Mouse (Mus musculus): ENCODE results near the gene Gm26661. TPM values are rescaled to one million over a fixed set of nuclear protein-coding genes. Genes with fewer than 3 reads are reported as not detected.

Gm26661 gene
- total and polyA plus RNA-seq, 3 experiments: not detected

- TF ChIP-seq HCFC1 (IDR thresholded peaks at IDR 0.05; ENCODE audit: low read depth, low read length) (peak; percentile 81), POLR2A (IDR thresholded peaks at IDR 0.05; ENCODE audit: low read depth, low read length) (peak; percentile 85), ETS1 (conservative IDR thresholded peaks at IDR 0.05; ENCODE audit: low read depth, low read length) (peak; percentile 67), BHLHE40 (IDR thresholded peaks at IDR 0.05; ENCODE audit: low read depth, low read length) (peak; percentile 58), EP300 (IDR thresholded peaks at IDR 0.05; ENCODE audit: low read length) (peak; percentile 75), JUN (IDR thresholded peaks at IDR 0.05; ENCODE audit: insufficient read depth, low read depth, low read length) (0 out of 2 replicates have a peak, but pooled peaks have one; percentile 10), IRF4 (IDR thresholded peaks at IDR 0.05; ENCODE audit: low read depth, low read length) (peak; percentile 83), MEF2A (IDR thresholded peaks at IDR 0.05; ENCODE audit: borderline replicate concordance, low read depth, low read length) (peak; percentile 55; the same call in 1 of the 2 replicates), POLR2AphosphoS2 (IDR thresholded peaks at IDR 0.05; ENCODE audit: low read depth, low read length) (no peak), SIN3A (IDR thresholded peaks at IDR 0.05; ENCODE audit: low read length) (peak; percentile 80), NELFE (IDR thresholded peaks at IDR 0.05; ENCODE audit: low read depth, low read length) (peak; percentile 72), GABPA (IDR thresholded peaks at IDR 0.05; ENCODE audit: insufficient replicate concordance, low read depth, low read length) (no peak; the same call in 1 of the 2 replicates), CHD2 (IDR thresholded peaks at IDR 0.05; ENCODE audit: low read length) (no peak), TBP (conservative IDR thresholded peaks at IDR 0.05; ENCODE audit: low read depth, low read length) (peak; percentile 86), ZNF384 (IDR thresholded peaks at IDR 0.05; ENCODE audit: low read depth, low read length) (no peak), ELF1 (IDR thresholded peaks at IDR 0.05; ENCODE audit: low read depth, low read length) (peak; percentile 100), TCF12 (IDR thresholded peaks at IDR 0.05; ENCODE audit: low read depth, low read length) (peak; percentile 83), NRF1 (IDR thresholded peaks at IDR 0.05; ENCODE audit: low read depth, low read length) (peak; percentile 47; the same call in 1 of the 2 replicates)
- Histone ChIP-seq H3K4me2 (ENCODE audit: insufficient read depth, low read depth, poor library complexity, severe bottlenecking) (no peak overlapping the region), H3K79me2 (replicated peaks; ENCODE audit: control insufficient read depth, extremely low read depth, insufficient read depth, poor library complexity, severe bottlenecking) (no peaks in the 10 kb centered on the region), H3K9ac (ENCODE audit: insufficient read depth, low read depth) (peak overlapping the region; percentile 82), H3K27ac (ENCODE audit: insufficient read depth, low read depth) (peak overlapping the region; percentile 63), H3K27me3 (replicated peaks) (no peaks in the 10 kb centered on the region), H3K9me3 (replicated peaks; ENCODE audit: low read length) (peaks cover 2% of the 10 kb centered on the region), H3K4me1 (ENCODE audit: control insufficient read depth in 1 of 2, insufficient read depth in 2 of 2) (peaks cover 0 to 17% of the 10 kb centered on the region in 2 experiments; a peak in 2 of 4 replicates), H3K4me3 (replicated peaks in 1 of 3; ENCODE audit: low read depth in 2 of 3, low read length in 2 of 3, poor library complexity in 1 of 3) (peak overlapping the region; percentile 51 to 70 (median 53)), H3K36me3 (replicated peaks in 1 of 2; ENCODE audit: control insufficient read depth in 1 of 2, insufficient read depth in 1 of 2, low read length in 1 of 2) (peaks cover 0 to 2% of the 10 kb centered on the region in 2 experiments)
- in situ Hi-C loops (cut with MboI; ENCODE audit: low pct_ligation_motif_present, low pct_unique_long_range_greater_than_20kb, low sequenced_read_pairs): no loop called here
- DNase-seq (ENCODE audit: extremely low read depth): peak; percentile 93
- dilution Hi-C loops (cut with MboI; ENCODE audit: extremely low pct_ligation_motif_present, extremely low pct_unique_long_range_greater_than_20kb, low sequenced_read_pairs): no loop called here
Measured at GRCm38 (mm10) chr14:7773714-7774389, 17.5 kb upstream of the Gm26661 start.

GRCm38 (mm10) chr14:7786073-7786472 lies 5.3 kb upstream of the Gm26661 start:
- H3K27me3 ChIP-seq (replicated peaks): no peaks in the 10 kb centered on the region
- no peak for DNase-seq (ENCODE audit: extremely low read depth)
- in situ Hi-C loops (cut with MboI; ENCODE audit: low pct_ligation_motif_present, low pct_unique_long_range_greater_than_20kb, low sequenced_read_pairs): no loop called here
- H3K9ac ChIP-seq (ENCODE audit: insufficient read depth, low read depth): no peak overlapping the region
- no peak overlapping the region for H3K27ac ChIP-seq (ENCODE audit: insufficient read depth, low read depth)
- no peak overlapping the region for H3K4me3 ChIP-seq (replicated peaks in 1 of 3; ENCODE audit: low read depth in 2 of 3, low read length in 2 of 3, poor library complexity in 1 of 3)
- H3K4me2 ChIP-seq (ENCODE audit: insufficient read depth, low read depth, poor library complexity, severe bottlenecking): no peak overlapping the region
- dilution Hi-C loops (cut with MboI; ENCODE audit: extremely low pct_ligation_motif_present, extremely low pct_unique_long_range_greater_than_20kb, low sequenced_read_pairs): no loop called here
- H3K79me2 ChIP-seq (replicated peaks; ENCODE audit: control insufficient read depth, extremely low read depth, insufficient read depth, poor library complexity, severe bottlenecking): no peaks in the 10 kb centered on the region
- no peaks in the 10 kb centered on the region for H3K4me1 ChIP-seq (ENCODE audit: control insufficient read depth in 1 of 2, insufficient read depth in 2 of 2)
- no peaks in the 10 kb centered on the region for H3K36me3 ChIP-seq (replicated peaks in 1 of 2; ENCODE audit: control insufficient read depth in 1 of 2, insufficient read depth in 1 of 2, low read length in 1 of 2)
- TF ChIP-seq CTCF (conservative IDR thresholded peaks at IDR 0.05 in 1 of 2, IDR thresholded peaks at IDR 0.05 in 1 of 2; ENCODE audit: low read depth in 2 of 2, low read length in 2 of 2): no peak
- no peak for TF ChIP-seq IRF4 (IDR thresholded peaks at IDR 0.05; ENCODE audit: low read depth, low read length)
- no peak for TF ChIP-seq BHLHE40 (IDR thresholded peaks at IDR 0.05; ENCODE audit: low read depth, low read length)
- TF ChIP-seq USF1 (IDR thresholded peaks at IDR 0.05; ENCODE audit: low read depth, low read length): no peak
- no peak for TF ChIP-seq USF2 (conservative IDR thresholded peaks at IDR 0.05; ENCODE audit: low read depth, low read length)
- no peak for TF ChIP-seq RCOR1 (conservative IDR thresholded peaks at IDR 0.05; ENCODE audit: low read depth, low read length)
- no peak for TF ChIP-seq E2F4 (IDR thresholded peaks at IDR 0.05; ENCODE audit: insufficient replicate concordance, low read depth, low read length)
- no peak for TF ChIP-seq PAX5 (IDR thresholded peaks at IDR 0.05; ENCODE audit: low read length)
- TF ChIP-seq MXI1 (IDR thresholded peaks at IDR 0.05; ENCODE audit: low read depth, low read length): no peak
- TF ChIP-seq JUND (conservative IDR thresholded peaks at IDR 0.05; ENCODE audit: low read depth, low read length): no peak
- TF ChIP-seq NELFE (IDR thresholded peaks at IDR 0.05; ENCODE audit: low read depth, low read length): no peak
- TF ChIP-seq MYC (IDR thresholded peaks at IDR 0.05; ENCODE audit: low read depth, low read length): no peak
- no peak for TF ChIP-seq ELF1 (IDR thresholded peaks at IDR 0.05; ENCODE audit: low read depth, low read length)
- TF ChIP-seq TBP (conservative IDR thresholded peaks at IDR 0.05; ENCODE audit: low read depth, low read length): no peak
- no peak for TF ChIP-seq ZKSCAN1 (IDR thresholded peaks at IDR 0.05; ENCODE audit: borderline replicate concordance, low read depth, low read length)
- no peak for TF ChIP-seq EP300 (IDR thresholded peaks at IDR 0.05; ENCODE audit: low read length)
- no peaks in the 10 kb centered on the region for H3K9me3 ChIP-seq (replicated peaks; ENCODE audit: low read length)
